Mouse (Mus musculus): ENCODE measurements at regions not wholly inside any gene's neighbourhood (a gene's known extent, or its start where the extent isn't known, plus 50 kb on each side); places are given as distances from the start of the nearest gene placed in this dataset.

DNA sequence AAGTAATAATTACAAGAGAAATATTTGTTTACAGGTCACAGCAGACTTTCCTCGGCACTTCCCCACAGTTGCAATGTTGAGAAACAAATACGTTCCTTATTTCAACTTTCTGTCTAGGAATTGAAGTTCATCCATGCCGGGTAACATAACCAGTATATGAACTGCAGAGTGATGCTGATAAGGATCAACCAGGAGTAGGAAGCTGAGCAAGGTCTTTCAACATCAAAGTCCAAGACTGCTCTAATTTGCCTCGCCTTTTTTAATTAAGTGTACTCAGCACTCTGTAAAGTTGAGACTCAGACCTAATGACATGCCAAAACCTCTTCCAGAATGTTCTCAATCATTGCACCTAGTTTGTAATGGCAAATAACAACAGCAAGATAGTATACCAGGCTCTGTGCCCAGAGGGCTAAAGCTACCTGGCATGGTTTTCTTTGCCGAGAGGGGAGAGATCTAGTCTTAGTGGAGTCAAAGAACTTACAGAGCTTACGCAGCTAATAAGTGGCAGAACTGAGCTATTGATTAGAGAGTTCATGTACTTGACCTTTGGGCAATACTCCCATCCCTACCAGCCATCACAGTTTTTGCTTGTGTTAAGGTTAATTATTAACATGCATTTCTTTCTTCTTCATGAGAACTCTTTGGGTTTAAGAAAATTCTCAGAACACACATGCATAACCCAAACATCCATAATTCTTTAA lies 131.6 kb upstream of the BC052040 start:
- CTCF ChIA-PET, result no interaction called here

GRCm38 (mm10) chr2:115455593-115455992 lies 125.9 kb upstream of the BC052040 start:
- CTCF ChIA-PET, result no interaction called here

DNA sequence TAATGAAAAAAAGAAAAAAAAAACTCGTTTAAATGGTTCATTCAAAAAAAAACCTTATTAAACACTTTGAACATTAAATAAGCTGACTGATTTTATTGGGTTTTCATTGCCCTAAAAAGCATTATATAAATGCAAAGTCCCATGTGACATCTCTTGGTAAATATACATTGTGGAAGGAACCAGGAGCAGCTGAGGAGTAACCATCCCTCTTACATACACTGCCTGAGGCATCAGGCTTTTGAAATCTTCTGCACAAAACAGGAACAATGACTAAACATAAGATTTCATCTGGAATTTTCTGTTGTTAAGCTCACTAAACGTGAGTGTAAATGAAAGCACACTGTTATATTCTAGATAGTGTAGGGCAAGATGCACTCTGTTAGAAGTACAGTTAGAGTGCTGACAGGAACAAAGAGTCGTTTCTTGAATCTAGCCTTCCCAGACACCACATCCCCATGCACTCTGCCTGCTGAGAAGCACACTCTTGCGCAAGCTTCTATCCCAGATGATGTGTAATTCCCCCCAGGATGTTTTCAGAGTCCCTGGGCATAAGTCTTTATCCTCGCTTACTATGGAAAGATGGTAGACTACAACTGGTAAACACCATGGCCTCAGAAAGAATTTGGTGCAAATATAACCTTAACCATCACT lies 125.0 kb upstream of the BC052040 start:
- CTCF ChIA-PET, result no interaction called here

DNA sequence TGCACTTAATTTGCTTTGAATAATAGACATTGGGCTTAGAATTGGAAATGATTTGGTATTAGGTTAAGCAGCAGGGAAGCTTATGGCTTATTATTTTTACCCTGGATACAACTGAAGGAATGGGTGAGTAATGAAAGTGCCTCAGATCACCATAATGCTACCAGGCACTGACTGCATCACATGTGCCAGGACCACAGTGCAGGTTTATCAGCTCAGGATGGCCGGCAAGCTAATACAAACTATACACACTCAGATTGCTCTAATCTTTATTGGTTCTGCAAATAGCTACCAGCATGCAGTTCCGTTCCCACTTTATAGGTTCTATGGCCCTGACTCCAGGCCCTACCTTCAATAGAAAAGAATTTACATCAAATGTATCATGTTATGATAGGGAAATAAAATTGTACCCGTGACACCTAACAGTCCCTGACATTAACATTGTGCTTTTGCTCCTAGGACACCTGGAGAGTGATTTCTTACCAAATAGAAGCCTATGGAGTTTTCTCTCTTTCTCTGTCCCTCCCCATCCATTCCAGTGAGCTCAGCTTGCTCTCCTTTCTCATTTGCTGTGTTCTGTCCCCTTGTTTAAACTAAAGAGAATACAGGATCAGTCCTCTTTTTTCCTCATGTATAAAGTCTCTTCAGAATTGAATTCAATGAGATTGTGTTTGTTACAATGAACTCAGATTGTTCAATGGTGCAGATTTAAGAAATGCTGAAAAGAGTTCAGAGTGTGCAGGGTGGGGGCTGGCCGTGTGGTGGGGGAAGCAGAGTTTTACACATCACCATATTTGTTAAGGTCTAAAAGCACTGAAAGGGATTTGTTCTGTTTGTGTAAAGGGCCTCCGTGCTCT lies 121.3 kb upstream of the BC052040 start:
- CTCF ChIA-PET, result no interaction called here

- CTCF ChIA-PET, result no interaction called here
Measured at GRCm38 (mm10) chr2:115460882-115461151, 120.7 kb upstream of the BC052040 start.

DNA sequence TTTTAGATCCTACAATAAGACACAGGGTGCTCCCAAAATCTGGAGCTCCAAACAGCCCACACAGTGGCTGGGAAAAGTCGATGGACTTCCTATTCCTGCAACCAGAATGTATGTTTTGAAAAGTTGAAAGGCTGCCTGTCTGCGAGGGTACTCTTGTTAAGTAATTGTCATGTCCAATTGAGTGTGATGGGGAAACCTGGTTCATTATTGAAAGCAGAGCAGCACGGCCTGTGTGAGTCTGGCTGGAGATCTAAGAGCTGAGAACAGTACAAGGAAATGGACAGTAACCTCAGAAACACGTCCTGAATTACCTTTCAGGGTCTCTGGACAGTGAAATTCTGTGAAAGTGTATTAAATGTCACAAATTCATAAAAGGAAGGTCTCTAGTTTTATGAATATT lies 115.3 kb upstream of the BC052040 start:
- CTCF ChIA-PET, result no interaction called here

- CTCF ChIA-PET, result no interaction called here
Measured at GRCm38 (mm10) chr2:115467107-115467745, 114.3 kb upstream of the BC052040 start.

DNA sequence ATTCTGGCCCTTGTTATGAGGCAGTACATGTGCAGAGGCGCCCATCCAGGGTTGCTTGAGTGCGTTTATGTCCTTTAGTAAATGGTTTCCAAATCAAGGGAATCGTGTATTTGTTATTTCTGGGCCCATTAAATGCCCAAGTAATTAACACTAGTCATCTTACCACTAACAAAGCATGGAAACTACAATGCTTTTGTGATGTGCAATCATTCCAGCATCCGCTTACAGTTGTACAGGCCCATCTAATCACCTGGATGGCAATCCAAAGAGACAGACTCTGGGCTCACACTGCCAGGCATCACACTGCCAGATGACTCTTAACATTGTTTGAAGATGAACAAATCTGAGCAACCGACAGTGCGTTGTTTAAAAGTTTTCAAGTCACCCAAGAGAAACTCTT lies 113.6 kb upstream of the BC052040 start:
- CTCF ChIA-PET, result no interaction called here

- CTCF ChIA-PET, result no interaction called here
Measured at GRCm38 (mm10) chr2:115468471-115468909, 113.0 kb upstream of the BC052040 start.

DNA sequence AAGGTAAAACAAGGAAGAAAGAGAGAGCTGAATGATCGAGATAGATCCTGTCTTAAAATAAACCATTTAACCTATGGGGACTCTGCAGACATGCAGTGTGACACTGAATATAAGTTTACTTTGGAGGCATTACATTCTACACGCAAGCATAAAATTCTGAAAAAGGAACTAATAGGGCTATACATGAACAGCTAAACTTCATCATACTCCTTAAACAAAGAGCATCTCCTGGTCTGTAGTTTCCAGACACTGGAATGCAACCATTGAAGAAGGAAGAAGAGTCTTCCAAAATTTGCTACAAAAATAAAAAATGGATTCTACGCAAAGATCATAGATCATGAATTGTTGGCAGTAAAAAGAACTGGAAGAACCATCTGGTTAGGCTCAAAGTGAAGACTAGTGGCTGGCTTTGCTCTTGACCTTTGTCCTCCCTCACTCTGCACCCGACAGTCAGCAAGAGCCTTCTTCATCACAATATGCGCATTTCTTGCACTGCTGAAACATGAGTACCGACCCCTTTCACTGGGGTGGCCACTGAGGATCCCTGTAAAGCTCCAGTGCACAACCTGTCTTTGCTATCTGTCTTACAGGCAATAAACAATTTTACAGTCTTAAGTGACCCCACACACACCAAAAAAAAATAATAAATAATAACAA lies 112.2 kb upstream of the BC052040 start:
- CTCF ChIA-PET, result no interaction called here

GRCm38 (mm10) chr2:115472393-115472792 lies 109.1 kb upstream of the BC052040 start:
- CTCF ChIA-PET, result no interaction called here

- CTCF ChIA-PET, result no interaction called here
Measured at GRCm38 (mm10) chr2:115483418-115484288, 97.9 kb upstream of the BC052040 start.

DNA sequence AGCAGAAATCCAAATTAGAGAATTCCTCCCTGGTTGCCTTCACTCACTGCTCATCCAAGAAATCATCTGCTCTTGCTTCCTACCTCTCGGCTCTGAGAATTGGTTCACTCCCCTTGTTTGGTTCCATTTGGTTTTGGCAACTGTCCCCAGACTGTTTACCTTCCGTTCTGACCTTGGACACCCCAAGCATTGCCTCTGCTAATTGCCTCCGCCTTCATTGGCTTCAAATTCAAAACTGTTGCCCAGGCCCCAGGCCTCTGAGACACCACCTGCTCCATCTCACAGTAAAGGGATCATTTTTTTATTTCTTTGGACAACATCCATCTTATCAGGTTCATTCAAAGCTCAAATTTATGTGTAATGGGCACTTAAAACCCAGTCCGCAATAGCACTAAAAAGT lies 93.1 kb upstream of the BC052040 start:
- CTCF ChIA-PET, result interaction anchor here (0.6 kb wide), 1 partner anchor 406 kb away, joined by 12 read pairs; no protein-coding TSS in a partner anchor

- CTCF ChIA-PET, result no interaction called here
Measured at GRCm38 (mm10) chr2:115493020-115493419, 88.5 kb upstream of the BC052040 start.

DNA sequence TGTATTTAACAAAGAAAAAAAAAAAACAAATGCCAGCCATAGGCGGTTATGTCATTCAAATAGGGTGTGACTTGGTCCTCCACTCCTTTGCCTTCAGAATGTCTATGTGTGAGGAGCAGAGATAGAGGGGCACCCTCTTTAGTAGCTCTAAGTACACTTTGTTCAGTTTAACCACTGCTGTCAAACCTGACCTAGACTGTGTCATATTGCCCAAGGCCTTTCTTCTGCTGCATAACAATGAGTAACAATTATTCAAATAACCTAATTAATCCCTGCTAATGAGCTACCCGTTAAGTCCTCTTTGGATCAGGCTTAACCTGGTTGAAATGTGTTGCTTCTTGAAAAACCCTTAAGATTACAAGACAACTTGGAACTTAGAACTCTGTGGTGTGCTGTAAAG lies 81.6 kb upstream of the BC052040 start:
- CTCF ChIA-PET, result no interaction called here

DNA sequence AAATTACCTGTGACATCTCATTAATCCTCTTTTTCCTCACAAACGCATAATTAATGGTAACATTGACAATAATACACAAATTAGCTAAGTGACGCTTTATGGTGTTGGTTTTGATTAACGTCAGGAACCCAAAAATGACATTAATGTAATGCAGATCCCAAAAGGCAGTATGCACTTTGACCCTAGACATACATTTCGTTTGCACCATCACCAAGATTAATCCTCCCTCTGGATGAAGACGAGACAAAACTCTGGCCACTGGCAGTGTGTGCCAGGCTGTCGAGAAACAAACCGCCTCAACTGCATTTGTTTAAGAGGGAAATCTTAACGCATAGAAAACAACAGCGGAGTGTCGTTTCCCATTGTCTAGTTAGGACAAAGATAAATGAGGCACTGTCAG lies 72.0 kb upstream of the BC052040 start:
- CTCF ChIA-PET, result no interaction called here

DNA sequence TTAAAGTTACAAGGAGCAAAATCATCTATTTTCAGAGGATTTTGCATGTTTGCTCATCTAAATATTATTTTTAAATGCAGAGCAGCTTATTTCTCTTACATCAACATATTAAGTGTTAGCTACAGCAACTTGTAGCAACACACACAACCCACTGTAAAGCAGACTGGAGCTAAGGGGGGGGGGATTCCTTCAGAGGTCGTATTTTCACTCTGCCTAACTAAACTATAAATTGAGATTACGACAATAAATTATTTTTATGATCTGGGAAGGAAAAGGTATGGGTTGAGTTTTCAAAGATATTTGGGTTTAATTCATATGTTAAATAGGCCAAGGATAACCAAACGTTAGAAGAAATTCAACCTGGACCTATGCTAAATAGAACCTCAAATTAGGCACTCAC lies 70.4 kb upstream of the BC052040 start:
- CTCF ChIA-PET, result no interaction called here

GRCm38 (mm10) chr2:115511612-115512525 lies 69.6 kb upstream of the BC052040 start:
- CTCF ChIA-PET, result no interaction called here

GRCm38 (mm10) chr2:115512891-115513290 lies 68.6 kb upstream of the BC052040 start:
- CTCF ChIA-PET, result no interaction called here

GRCm38 (mm10) chr2:115513774-115514231 lies 67.7 kb upstream of the BC052040 start:
- CTCF ChIA-PET, result no interaction called here
